Mouse (Mus musculus): ENCODE data around the gene Trim2. TPM values are rescaled to one million over a fixed set of nuclear protein-coding genes. Genes with fewer than 3 reads are reported as not detected.
A peak's percentile ranks its signal among the peaks of the same experiment; 100 is the strongest.

Trim2 gene
- total RNA-seq, 2 experiments from 2014 or later: 190 to 200 TPM

DNA sequence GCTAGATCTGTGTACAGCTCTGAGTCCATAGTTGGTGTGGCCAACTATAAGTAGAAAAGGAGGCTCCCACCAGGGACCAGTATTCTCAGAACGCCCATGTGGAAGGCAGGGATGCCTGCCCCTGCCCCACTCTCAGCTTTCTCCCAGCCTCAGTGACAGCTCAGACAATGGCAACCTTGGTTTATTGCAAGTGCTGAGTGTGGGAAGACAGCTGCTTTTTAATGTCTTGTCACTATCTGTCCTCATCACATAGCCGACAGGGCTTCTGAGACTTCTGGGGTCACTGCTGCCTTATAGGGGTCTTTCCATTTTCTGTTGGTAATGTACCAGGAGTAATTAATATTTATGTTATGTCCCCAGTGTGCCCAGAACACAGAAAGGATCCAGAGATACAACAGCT, 42.3 kb downstream of the Trim2 start:
- intact Hi-C loops (cut with DNase I): no loop called here
- no peak for DNase-seq (ENCODE audit: low spot score in 2 of 2)

DNA sequence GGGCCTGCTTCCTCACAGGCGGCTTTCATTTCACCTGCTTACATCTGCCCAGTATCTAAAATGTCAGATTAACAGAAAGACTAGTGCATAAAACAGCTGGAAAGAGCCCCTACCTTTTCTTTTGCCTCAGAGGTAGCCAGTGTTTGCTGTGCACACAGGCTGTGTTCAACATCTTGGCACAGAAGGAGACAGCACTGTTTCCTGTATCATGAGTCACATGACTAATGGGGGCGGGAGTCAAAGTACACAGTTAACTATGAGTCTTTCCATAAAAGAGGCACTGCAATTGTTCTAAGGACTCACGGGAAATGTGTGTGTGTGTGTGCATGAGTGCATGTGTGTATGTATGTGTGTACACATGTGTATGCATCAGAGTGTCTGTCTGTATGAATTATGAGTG, 43.9 kb downstream of the Trim2 start:
- DNase-seq (ENCODE audit: low spot score in 2 of 2): no peak

DNA sequence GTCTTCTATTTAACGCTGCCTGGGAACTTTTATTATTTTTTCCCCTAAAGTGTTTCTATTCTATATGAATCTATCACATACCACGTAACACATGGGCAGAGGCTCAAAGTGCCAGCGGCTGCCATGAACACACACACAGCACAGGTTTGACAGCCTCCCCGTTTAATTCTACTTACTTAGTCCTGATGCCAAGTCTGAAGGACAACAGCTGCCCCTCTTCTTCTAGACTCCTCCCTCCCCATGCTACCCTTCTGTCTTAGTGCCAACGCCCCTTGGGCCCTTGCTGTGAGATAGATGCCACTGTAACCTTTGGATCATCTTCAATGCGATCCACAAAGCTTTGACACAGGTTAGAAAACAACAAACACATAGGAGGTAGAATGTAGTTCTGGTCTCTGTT, 44.8 kb downstream of the Trim2 start:
- no peak for DNase-seq (ENCODE audit: low spot score in 2 of 2)
- intact Hi-C loops (cut with DNase I): no loop called here

More for the DNA sequence above, 43.9 kb downstream of the Trim2 start:
- intact Hi-C loops (cut with DNase I): no loop called here

DNA sequence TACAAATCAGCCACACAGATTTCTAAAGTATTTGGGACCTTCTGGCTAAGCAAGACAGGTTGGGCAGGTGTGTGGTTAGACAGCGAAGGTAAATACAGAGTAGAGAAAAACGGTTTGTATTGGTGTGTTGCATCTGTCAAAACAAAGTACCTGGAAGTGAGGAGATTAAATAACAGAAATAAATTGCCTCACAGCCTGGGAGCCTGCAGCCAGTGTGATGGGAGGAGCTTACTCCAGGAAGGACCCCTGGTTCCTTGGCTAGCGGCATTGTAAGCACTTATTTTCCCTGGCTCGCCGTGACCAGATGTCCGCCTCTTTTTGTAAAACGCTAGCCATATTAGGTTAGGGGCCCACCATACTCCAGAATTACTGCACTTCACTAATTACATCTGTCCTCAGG, 45.8 kb downstream of the Trim2 start:
- DNase-seq (ENCODE audit: low spot score in 2 of 2): no peak
- intact Hi-C loops (cut with DNase I): no loop called here

DNA sequence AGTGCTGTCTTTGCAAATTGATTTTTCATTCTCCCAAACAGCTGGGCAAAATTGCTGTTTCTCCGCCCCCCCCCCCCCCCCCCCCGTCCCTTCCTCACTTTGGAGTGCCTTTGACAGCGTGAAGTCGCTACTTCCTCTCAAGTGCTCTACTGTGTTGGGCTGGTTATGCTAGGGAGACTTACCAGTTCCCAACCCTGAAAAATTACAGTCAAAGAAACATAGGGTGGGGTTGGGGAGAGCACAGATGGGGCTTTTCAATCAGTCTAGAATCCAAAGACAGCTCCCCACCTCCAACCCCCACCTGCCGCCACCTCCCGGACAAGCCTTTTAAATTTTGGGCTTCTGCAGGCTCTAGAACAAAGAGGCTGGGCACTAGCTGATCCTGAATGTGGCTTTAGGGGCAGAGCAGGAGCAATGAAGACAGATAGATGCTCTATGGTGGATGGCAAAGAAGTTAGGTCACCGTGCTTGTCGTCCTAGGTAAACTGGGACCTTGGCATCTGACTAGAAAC, 46.6 kb downstream of the Trim2 start:
- intact Hi-C loops (cut with DNase I): no loop called here
- no peak for DNase-seq (ENCODE audit: low spot score in 2 of 2)

DNA sequence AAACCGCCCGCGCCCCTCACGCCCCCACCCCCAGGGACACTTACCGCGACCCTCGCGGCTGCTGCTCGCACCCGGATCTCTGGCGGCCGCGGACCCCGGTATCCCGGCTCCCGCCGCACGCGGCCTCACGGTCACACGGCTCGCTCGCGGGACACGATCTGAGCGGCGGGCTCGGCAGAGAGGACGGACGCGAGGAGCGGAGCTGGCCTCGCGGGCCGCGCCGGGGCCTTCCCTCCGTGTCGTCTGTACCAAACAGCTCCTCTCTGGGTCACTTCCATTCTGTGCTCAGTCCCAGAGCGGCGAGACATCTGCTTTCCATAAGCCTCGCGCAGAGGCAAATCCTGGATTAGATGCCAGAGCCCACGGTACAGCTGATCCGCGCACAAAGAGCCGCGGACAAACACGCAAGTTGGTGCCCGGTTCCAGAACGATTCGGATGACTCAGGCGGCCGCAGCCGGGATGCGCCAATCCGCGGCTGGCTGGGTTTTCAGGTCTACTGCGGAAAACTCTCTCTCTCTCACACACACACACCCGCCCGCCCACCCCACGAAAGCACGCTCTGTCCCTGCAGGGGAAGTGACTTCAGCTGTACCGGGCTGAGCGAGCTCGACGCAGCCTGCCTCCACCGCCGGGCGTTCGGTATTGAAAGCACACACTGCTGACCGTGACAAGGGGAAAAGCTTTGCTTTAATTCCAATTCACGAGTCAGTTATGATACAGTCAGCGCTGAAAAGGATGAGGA, 47.2 kb downstream of the Trim2 start:
- intact Hi-C loops (cut with DNase I): loop anchor here (2.0 to 5.0 kb wide), 3 partner anchors 42 to 82 kb away; no protein-coding TSS in a partner anchor
- DNase-seq (ENCODE audit: low spot score in 2 of 2): peak; percentile 81 to 89

DNA sequence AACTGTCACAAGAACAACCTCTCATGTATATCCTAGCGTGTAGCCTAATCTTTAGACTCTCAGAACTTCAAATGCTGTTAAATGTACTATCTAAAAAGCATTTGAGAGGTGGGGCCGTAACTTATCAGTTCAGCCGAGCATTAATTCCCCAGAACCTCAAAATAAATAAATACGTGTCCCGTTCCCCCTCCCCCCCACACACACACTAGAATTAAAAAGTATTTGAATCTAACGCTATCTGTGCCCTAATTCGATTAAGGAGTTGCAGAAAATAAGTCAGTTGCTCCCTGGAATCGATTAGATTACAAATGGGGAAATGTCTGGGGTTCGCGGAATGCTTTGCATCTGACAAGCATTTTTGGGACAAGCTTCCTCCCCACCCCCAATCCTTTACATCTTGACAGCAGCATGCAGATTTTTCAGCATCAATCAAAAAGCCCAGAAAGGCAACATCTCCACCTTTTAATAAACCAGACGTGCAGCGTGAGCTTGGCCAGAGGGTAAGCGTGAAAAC, 48.1 kb downstream of the Trim2 start:
- DNase-seq (ENCODE audit: low spot score in 2 of 2): no peak
- intact Hi-C loops (cut with DNase I): loop anchor here (2.0 to 5.0 kb wide), 3 partner anchors 41 to 81 kb away; no protein-coding TSS in a partner anchor

DNA sequence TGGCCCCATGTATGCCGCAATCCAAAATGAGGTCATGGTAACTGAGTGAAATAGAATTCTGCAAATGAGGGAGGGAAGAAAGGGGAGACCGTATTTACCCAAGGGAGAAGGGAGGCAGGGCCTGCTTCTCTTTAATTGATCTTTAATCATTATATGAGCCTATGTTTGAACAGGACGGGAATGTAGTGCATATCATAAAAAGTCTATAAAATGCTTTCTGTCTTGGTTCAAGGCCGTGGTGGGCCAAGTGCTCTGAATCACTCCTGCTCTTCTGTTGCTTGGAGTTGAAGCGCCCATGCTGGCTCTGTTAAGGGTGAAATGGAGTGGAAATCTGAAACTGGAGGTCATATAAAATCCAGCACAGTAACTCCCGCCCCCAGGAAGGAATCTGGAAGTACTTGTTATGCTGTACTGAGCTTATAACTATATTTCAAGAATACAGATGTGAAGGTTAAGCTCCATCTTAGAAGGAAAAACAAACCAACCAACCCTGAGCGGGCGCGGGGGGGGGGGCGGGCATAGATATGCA, 48.6 kb downstream of the Trim2 start:
- no peak for DNase-seq (ENCODE audit: low spot score in 2 of 2)
- intact Hi-C loops (cut with DNase I): loop anchor here (2.0 to 5.0 kb wide), 4 partner anchors 29 to 81 kb away; no protein-coding TSS in a partner anchor

DNA sequence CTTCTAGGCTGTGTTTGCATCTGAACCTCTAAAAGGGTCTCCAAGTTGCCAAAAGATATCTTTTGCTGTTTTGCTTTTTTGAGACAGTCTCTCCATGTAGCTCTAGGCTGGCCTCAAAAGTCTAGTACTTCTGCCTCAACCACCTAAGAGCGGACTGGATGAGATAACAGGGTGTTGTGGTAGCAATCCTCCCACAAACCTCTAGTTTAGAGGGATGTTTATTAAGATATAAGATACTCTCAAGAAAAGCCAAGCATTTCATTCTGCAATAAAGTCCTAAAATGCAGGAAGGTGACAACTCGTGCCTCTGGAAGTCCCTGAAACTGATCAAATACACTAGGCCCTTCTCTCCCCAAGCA, 52.2 kb downstream of the Trim2 start:
- intact Hi-C loops (cut with DNase I): no loop called here
- no peak for DNase-seq (ENCODE audit: low spot score in 2 of 2)

DNA sequence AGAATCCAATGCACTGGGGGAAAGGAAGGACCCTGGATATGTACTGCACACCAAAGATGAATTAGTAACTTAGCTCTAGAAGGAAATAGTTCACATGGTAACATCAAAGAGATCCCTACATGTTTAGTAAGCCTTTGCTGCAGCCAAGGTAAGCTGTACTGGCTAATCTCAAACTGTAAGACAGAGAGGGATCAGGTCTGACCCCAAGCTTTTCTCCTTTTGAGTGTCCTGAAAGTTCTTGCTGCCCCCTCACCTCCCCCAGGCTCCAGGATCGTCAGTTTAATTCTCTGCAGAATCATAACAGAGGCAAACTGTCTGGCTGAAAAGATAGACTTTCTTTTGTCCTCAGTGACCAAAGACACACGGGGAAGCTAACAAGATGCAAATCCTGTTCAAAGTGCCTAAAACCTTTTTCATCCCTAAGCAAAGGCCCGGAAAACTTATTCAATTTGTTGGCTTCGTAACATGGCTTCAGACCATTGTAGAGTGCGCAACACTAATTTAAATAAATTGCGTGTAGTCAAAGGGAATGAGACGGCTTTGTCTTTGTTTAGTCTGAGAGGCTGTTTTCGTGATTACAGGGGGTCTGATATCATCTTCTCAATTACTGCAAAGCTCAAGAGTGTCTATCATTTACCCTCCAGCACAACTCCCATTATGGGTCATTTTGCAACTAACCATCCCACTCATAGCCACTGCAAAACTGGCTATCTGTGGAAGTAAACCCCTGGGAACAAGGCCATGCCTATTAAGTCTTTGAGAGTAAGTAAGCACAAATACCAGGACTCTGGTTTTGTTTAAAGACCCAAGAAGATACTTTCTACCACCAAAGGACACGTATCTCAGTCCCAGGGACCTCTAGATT, 52.8 kb downstream of the Trim2 start:
- no peak for DNase-seq (ENCODE audit: low spot score in 2 of 2)
- intact Hi-C loops (cut with DNase I): no loop called here

DNA sequence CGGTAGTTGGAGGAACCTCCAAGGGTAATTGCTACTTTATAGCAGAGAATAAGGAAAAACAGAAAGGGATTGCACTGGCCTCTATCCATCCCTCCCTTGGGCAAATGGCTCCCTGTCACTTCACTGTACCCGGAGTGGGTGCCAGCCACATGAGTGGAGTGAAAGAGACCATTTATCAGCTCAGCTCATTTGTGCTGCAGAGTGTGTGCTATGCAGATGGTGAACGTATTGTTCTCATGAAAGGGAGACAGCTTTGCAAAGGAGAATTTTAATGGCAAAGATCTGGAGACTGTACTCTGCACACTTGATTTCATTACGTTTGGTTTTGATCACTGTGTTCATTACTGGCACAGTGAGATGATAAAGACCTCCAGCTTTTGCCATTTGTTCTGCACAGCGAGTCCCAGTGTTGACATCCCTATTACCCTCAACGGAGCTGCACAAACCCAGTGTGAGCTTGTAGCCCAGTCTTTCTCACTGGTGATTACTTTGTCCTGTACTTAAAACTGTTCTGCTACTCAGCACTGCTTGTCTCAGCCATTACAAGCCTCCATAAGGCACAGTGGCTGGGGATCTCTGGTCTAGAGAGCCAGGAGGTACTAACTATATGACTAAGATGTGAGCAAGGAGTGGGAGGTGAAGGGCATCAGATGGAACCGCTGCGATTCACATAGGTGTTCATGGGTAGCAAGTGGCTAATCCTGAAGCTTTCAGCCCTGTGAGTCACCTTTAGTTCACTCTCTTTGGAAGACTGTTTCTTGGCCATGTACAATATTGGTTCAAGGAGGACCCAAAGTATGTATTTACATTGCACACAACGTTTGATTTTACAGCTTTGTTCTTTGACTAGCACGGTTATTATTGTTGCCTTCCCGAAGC, 53.7 kb downstream of the Trim2 start:
- intact Hi-C loops (cut with DNase I): no loop called here
- peak; percentile 39 to 60 for DNase-seq (ENCODE audit: low spot score in 2 of 2)

DNA sequence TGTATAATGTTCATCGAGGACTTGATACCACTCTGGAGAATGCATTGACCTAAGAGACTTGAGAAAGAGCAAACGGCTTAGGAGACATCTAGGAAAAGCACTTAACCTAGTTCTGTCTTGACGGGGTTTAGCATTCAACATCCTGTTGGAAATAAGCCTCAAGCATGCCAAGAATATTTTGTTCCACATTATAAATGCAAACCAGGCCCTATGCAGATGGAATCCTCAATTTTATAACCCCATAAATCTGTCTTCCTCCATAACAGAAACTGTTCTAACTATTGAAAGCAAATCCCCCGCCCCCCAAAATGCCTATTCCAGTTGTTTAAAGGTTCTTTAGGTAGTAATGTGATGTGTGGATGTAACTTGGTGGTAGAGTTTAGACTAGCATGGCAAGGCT, 55.0 kb downstream of the Trim2 start:
- intact Hi-C loops (cut with DNase I): no loop called here
- DNase-seq (ENCODE audit: low spot score in 2 of 2): no peak

DNA sequence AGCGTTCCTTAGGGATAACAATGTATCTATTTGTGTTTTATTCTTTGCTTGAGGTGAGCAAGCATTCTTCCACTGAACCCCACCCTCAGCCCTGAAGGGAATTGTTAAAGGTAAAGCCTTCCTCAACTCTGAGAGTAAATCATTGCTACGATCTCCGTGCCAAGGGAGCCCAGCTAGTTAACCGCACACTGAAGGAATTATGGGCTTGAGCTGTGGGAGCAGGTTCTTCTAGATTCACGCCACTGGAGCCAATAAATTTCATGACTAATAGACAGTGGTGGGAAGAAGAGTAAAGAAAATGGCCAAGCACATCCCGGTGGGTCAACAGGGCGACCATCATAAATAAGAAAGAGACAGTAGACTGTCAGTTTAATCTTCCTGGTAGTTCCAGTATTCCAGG, 56.4 kb downstream of the Trim2 start:
- DNase-seq (ENCODE audit: low spot score in 2 of 2): no peak
- intact Hi-C loops (cut with DNase I): no loop called here

DNA sequence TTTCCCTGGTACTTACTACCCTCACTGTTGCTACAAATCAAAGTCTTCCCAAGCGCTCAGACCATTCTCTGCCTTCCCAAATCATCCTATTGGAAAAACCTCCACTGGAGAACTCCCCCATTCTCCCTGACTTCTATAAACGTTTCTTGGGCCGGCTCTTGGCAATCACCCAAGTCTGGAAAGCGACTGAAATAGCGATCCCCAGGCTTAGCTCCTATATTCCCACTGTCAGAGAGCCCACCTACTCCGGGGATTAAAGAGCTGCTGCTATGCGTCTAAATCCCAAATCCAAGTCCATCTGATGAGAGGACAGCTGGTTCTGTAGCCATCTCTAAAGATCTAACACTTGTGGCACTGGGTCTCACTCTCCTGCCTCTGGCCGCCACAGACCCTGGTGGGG, 58.9 kb downstream of the Trim2 start:
- intact Hi-C loops (cut with DNase I): no loop called here
- DNase-seq (ENCODE audit: low spot score in 2 of 2): peak in 1 of 2 experiments; percentile 39

DNA sequence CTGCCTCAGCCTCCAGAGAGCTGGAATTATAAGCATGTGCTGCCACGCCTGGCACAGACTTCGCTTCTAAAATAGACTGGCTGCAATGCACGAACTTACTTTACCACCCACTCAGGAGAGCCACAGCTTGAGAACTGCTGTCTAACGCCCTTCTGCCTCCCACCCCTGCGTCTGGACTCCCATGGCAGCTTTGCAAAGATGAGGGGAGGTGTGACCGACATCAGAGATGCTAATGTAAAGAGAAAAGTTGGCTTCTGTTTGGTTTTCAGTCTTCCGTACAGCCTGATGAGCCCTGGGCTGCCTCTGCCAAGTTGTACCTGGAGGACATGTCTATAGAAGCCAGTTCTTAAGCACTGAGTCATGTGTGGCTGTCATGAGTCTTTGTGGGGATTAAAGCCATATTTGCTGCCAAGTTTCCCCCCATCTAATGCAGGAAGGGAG, 60.2 kb downstream of the Trim2 start:
- intact Hi-C loops (cut with DNase I): no loop called here
- peak; percentile 80 to 93 for DNase-seq (ENCODE audit: low spot score in 2 of 2)

DNA sequence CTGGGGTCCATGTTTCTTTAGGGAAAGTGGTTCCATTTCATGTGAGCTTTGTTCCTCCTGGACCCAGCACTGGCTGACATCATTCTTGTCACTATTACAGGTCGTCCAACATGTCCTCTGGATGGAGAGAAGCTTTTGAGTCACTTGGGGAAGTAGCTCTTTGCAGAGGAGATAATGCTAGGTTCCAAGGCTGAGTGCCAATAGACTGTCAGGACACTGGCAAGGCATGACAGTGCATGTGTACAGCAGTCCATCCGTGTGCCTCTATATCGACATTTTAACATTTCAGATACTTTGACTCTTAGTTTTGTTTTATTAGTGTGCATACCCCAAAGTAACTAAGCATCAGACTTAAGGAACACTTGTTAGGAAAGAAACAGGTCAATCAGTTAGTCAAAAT, 63.6 kb downstream of the Trim2 start:
- DNase-seq (ENCODE audit: low spot score in 2 of 2): no peak
- intact Hi-C loops (cut with DNase I): no loop called here

DNA sequence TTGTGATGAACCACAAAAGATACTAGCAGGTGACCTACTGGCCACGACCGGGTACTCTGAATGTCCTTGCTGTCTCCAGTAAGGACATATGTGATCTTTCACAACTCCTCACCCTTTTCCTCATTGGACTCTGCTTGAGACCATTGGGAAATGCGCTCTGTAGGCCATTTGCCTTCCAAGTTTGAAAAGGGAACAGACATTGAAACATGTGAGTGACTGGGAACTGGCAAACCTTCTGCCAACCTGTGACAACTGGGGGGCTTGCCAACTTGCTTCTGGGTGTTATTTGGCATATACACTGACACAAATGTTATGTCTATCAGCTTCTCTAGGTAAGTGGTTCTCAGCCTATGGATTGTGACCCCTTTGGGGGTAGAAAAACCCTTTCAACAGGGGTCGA, 64.2 kb downstream of the Trim2 start:
- no peak for DNase-seq (ENCODE audit: low spot score in 2 of 2)
- intact Hi-C loops (cut with DNase I): no loop called here

DNA sequence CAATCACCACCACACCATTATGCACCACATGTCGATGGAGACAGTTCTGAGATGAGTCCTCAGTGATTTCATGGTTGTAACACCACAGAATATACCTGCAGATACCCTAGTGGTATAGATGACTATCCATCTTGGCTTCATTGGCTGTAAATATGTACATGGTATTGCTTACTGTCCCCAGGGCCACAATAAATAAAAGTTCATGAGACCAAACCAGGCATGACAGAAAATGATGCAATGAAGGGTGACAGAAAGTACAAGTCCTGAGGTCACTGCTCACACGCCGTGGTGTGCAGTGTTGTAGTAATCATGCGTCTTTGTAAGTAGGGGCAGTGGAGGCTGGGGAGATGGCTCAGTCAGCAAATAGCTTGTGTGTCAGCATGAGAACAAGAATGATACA, 65.6 kb downstream of the Trim2 start:
- intact Hi-C loops (cut with DNase I): no loop called here
- no peak for DNase-seq (ENCODE audit: low spot score in 2 of 2)

Measured in left cerebral cortex, postnatal 14 days (tissue).